Mouse (Mus musculus) neural tube, embryonic 13.5 days (tissue): ENCODE data around the gene Ttll5. TPM values are rescaled to one million over a fixed set of nuclear protein-coding genes. Genes with fewer than 3 reads are reported as not detected.
A peak's percentile ranks its signal among the peaks of the same experiment; 100 is the strongest.

Experiments used
- ATAC-seq: fragments of 200-750 bp; cut with Nextera tagmentation; 2 replicates; pipeline ENCODE4 v1.8.0; 2017; ENCODE audit warnings: low read depth, mild to moderate bottlenecking, moderate TSS enrichment, moderate library complexity
- H3K27ac ChIP-seq: fragments of 300-500 bp; sonication (generic); replicated peaks from 2 replicates; pipeline ENCODE4 v1.5.1; 2015; ENCODE audit warnings: moderate library complexity, mild to moderate bottlenecking, inconsistent platforms
- H3K27me3 ChIP-seq: fragments of 300-500 bp; sonication (generic); 2 replicates; pipeline ENCODE4 v1.6.1; 2015; ENCODE audit warnings: mild to moderate bottlenecking, inconsistent platforms
- H3K36me3 ChIP-seq: fragments of 300-500 bp; sonication (generic); 2 replicates; pipeline ENCODE4 v1.6.1; 2015; ENCODE audit warnings: mild to moderate bottlenecking, inconsistent platforms
- H3K4me1 ChIP-seq: fragments of 300-500 bp; sonication (generic); replicated peaks from 2 replicates; pipeline ENCODE4 v1.6.1; 2015; ENCODE audit warnings: inconsistent platforms
- H3K4me2 ChIP-seq: fragments of 300-500 bp; sonication (generic); 2 replicates; pipeline ENCODE4 v1.6.1; 2015; ENCODE audit warnings: inconsistent platforms, mild to moderate bottlenecking, moderate library complexity
- H3K4me3 ChIP-seq: fragments of 300-500 bp; sonication (generic); 2 replicates; pipeline ENCODE4 v1.5.1; 2015; ENCODE audit warnings: mild to moderate bottlenecking, inconsistent platforms
- H3K9ac ChIP-seq: fragments of 300-500 bp; sonication (generic); 2 replicates; pipeline ENCODE4 v1.6.1; 2015; ENCODE audit warnings: moderate library complexity, mild to moderate bottlenecking, inconsistent platforms
- H3K9me3 ChIP-seq: fragments of 300-500 bp; sonication (generic); 2 replicates; pipeline ENCODE4 v1.6.1; 2016; ENCODE audit warnings: inconsistent platforms
- WGBS: fragments of 180-500 bp; shearing (Covaris S2); methylation state at CpG from one replicate; pipeline ENCODE4 v1.1.7; 2015; 5-methylcytosine and 5-hydroxymethylcytosine counted together
- polyA plus RNA-seq: library from polyadenylated mRNA; unstranded; fragments of >200 nt; fragmentation: Nextera tagmentation; extraction: Ambion mirVana; gene quantifications from 2 replicates; pipeline ENCODE4 v1.2.1, GENCODE M21; 2015

Ttll5 gene
- polyA plus RNA-seq, 1 experiment from 2014 or later = 15.1 TPM

- Histone ChIP-seq H3K36me3 (0 out of 2 replicates have a peak, but pooled peaks cover 9% of the 10 kb centered on the region), H3K27ac (peak overlapping the region; percentile 74), H3K4me1 (peaks cover 19% of the 10 kb centered on the region), H3K4me2 (no peak overlapping the region), H3K4me3 (no peak overlapping the region), H3K9ac (no peak overlapping the region), H3K9me3 (no peaks in the 10 kb centered on the region), H3K27me3 (no peaks in the 10 kb centered on the region)
- 68% methylated on average over 7 of the region's 7 CpGs for WGBS
- 0 out of 2 replicates have a peak, but pooled peaks have one; percentile 32 for ATAC-seq
These were observed 176.7 kb downstream of the Ttll5 start for GRCm38 (mm10) chr12:86001120-86001655.

GRCm38 (mm10) chr12:86004627-86005026 is 180.2 kb downstream of the Ttll5 start:
- H3K4me2 ChIP-seq = no peak overlapping the region
- H3K27me3 ChIP-seq = no peaks in the 10 kb centered on the region
- no peak overlapping the region for H3K9ac ChIP-seq
- no peak for ATAC-seq
- no peak overlapping the region for H3K27ac ChIP-seq
- H3K36me3 ChIP-seq = no peaks in the 10 kb centered on the region
- no peak overlapping the region for H3K4me3 ChIP-seq
- no peaks in the 10 kb centered on the region for H3K9me3 ChIP-seq
- peaks cover 28% of the 10 kb centered on the region for H3K4me1 ChIP-seq
- WGBS = 97% methylated on average over 3 of the region's 3 CpGs

DNA sequence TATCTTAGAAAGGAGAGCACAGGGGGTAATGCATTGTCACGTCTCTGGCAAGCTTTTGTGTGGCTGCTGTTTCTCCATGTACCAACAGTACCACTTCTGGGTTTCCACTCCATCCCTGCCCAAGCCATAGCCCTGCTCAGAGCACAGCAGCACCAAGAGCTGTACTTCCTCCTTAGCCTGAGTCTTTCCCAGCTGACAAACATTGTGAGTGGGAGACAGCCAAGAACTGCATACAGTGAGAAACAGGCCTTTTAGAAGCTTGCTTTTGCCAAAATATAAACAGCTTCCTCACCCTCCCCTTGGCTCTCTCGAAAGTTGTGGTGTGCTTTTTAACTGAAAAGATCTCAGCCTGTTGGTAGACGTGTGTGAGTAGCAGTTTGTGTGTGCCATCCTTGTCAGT is 182.9 kb downstream of the Ttll5 start:
- H3K9ac ChIP-seq = no peak overlapping the region
- no peak overlapping the region for H3K27ac ChIP-seq
- no peak overlapping the region for H3K4me2 ChIP-seq
- H3K9me3 ChIP-seq = no peaks in the 10 kb centered on the region
- H3K4me1 ChIP-seq = peaks cover 9% of the 10 kb centered on the region; the same call in 1 of the 2 replicates
- no peak for ATAC-seq
- WGBS = 78% methylated on average over 3 of the region's 3 CpGs
- H3K4me3 ChIP-seq = no peak overlapping the region
- H3K27me3 ChIP-seq = no peaks in the 10 kb centered on the region
- no peaks in the 10 kb centered on the region for H3K36me3 ChIP-seq

DNA sequence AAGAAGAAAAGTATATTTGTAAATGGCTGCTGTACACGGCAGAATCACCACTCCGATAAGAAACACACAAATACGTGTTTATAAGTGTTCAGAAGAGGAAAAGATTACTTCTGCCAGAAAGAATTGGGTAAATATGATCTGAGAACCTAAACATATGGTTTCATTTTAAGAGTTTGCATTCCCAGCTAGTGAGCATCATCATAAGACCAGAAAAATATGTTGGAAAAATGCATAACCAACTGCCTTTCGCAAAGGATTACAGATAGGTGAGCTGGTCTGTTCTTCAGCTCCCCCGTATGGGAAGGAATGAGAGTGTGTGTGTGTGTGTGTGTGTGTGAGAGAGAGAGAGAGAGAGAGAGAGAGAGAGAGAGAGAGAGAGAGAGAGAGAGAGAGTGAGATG is 186.2 kb downstream of the Ttll5 start:
- Histone ChIP-seq H3K36me3 (no peaks in the 10 kb centered on the region), H3K27ac (no peak overlapping the region), H3K4me2 (no peak overlapping the region), H3K9me3 (no peaks in the 10 kb centered on the region), H3K4me3 (no peak overlapping the region), H3K9ac (no peak overlapping the region), H3K4me1 (peaks cover 9% of the 10 kb centered on the region; the same call in 1 of the 2 replicates), H3K27me3 (no peaks in the 10 kb centered on the region)
- no peak for ATAC-seq
- 89% methylated on average over 5 of the region's 5 CpGs for WGBS

DNA sequence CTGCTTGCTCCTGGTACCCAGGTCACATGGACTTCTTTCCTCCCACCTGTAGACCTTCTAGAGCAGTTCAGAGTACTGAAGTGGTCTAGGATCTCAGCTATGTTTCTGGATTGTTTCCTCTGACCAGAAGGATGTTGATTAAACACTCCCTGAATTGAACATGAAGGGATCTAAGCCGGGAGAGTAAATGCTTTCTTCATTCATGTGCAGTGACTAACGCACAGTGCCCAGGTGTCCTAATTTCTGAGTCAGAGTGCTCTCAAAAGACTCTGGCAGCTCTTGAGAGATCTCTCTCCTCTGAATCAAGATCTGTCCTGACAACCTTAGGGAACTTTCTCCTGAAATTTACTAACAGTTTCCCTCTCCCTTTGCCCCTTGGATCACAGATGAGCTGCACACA is 187.7 kb downstream of the Ttll5 start:
- 91% methylated on average over 2 of the region's 2 CpGs for WGBS
- no peak overlapping the region for H3K4me2 ChIP-seq
- H3K4me3 ChIP-seq = no peak overlapping the region
- no peak for ATAC-seq
- H3K27ac ChIP-seq = no peak overlapping the region
- H3K9me3 ChIP-seq = no peaks in the 10 kb centered on the region
- H3K9ac ChIP-seq = no peak overlapping the region
- no peaks in the 10 kb centered on the region for H3K36me3 ChIP-seq
- H3K4me1 ChIP-seq = peaks cover 9% of the 10 kb centered on the region; the same call in 1 of the 2 replicates
- no peaks in the 10 kb centered on the region for H3K27me3 ChIP-seq

DNA sequence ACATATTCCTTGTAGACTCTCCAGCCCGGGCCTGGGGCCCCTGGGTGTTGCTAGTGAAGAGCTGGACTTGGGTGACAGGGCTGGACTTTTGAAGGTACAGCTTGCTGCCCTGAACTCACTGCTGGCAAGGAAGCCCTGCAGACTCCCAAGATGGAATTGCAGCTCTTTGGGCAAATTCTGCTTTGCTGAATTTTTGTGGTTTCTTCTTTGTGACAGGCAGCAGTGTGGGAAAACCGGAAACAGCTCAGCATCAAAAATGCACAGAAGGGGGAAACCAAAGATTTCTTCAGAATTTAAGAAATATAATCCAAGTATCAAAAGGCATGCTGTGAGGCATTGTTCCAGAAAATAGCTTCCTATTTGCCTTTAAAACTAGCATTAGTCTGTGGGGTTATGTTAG is 189.7 kb downstream of the Ttll5 start:
- Histone ChIP-seq H3K9me3 (no peaks in the 10 kb centered on the region), H3K9ac (no peak overlapping the region), H3K36me3 (no peaks in the 10 kb centered on the region), H3K4me1 (no peaks in the 10 kb centered on the region), H3K4me2 (no peak overlapping the region), H3K4me3 (no peak overlapping the region), H3K27me3 (no peaks in the 10 kb centered on the region), H3K27ac (no peak overlapping the region)
- WGBS = 91% methylated on average over 2 of the region's 2 CpGs
- ATAC-seq = no peak

GRCm38 (mm10) chr12:86014621-86015020 is 190.2 kb downstream of the Ttll5 start:
- Histone ChIP-seq H3K27ac (no peak overlapping the region), H3K9me3 (no peaks in the 10 kb centered on the region), H3K4me3 (no peak overlapping the region), H3K9ac (no peak overlapping the region), H3K36me3 (no peaks in the 10 kb centered on the region), H3K4me2 (no peak overlapping the region), H3K27me3 (no peaks in the 10 kb centered on the region), H3K4me1 (no peaks in the 10 kb centered on the region)
- 89% methylated on average over 3 of the region's 3 CpGs for WGBS
- ATAC-seq = no peak

DNA sequence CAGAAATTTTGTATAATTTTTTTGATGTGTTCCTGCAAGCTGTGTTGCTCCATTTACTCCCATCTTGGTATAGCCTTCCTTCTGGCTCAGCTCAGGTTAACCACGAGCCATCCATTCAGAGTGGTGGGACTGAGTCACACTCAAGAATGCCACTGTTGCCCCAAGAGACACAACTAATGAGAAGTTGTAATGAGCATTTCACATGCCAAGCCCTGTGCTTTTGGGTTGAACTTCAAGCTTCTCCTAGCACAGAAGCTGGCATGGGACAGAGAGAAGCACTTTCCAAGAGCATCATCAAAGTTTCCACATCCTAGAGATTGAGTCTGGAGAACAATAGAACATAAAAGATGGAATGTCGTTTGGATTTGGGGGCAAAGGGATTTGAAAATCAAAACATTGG is 190.7 kb downstream of the Ttll5 start:
- no peak overlapping the region for H3K27ac ChIP-seq
- no peak overlapping the region for H3K4me3 ChIP-seq
- H3K9ac ChIP-seq = no peak overlapping the region
- no peaks in the 10 kb centered on the region for H3K36me3 ChIP-seq
- H3K27me3 ChIP-seq = no peaks in the 10 kb centered on the region
- no peaks in the 10 kb centered on the region for H3K4me1 ChIP-seq
- ATAC-seq = no peak
- no peak overlapping the region for H3K4me2 ChIP-seq
- WGBS = 81% methylated on average over 2 of the region's 2 CpGs
- H3K9me3 ChIP-seq = no peaks in the 10 kb centered on the region

GRCm38 (mm10) chr12:86017360-86017759 is 192.9 kb downstream of the Ttll5 start:
- WGBS = 81% methylated on average over 5 of the region's 5 CpGs
- no peak overlapping the region for H3K27ac ChIP-seq
- no peak overlapping the region for H3K4me2 ChIP-seq
- H3K9me3 ChIP-seq = no peaks in the 10 kb centered on the region
- no peaks in the 10 kb centered on the region for H3K27me3 ChIP-seq
- peaks cover 5% of the 10 kb centered on the region; the same call in 1 of the 2 replicates for H3K4me1 ChIP-seq
- H3K36me3 ChIP-seq = no peaks in the 10 kb centered on the region
- H3K9ac ChIP-seq = no peak overlapping the region
- ATAC-seq = no peak
- H3K4me3 ChIP-seq = no peak overlapping the region

GRCm38 (mm10) chr12:86021583-86021982 is 197.1 kb downstream of the Ttll5 start:
- no peaks in the 10 kb centered on the region for H3K36me3 ChIP-seq
- no peak overlapping the region for H3K4me2 ChIP-seq
- H3K4me3 ChIP-seq = no peak overlapping the region
- no peak overlapping the region for H3K9ac ChIP-seq
- H3K4me1 ChIP-seq = peaks cover 26% of the 10 kb centered on the region
- H3K27me3 ChIP-seq = no peaks in the 10 kb centered on the region
- ATAC-seq = no peak
- no peaks in the 10 kb centered on the region for H3K9me3 ChIP-seq
- 78% methylated on average over 6 of the region's 6 CpGs for WGBS
- no peak overlapping the region for H3K27ac ChIP-seq

GRCm38 (mm10) chr12:86022282-86022984 is 198.0 kb downstream of the Ttll5 start:
- no peak overlapping the region for H3K4me2 ChIP-seq
- no peak overlapping the region for H3K27ac ChIP-seq
- H3K9ac ChIP-seq = no peak overlapping the region
- H3K9me3 ChIP-seq = no peaks in the 10 kb centered on the region
- H3K27me3 ChIP-seq = no peaks in the 10 kb centered on the region
- 61% methylated on average over 9 of the region's 9 CpGs for WGBS
- peaks cover 34% of the 10 kb centered on the region for H3K4me1 ChIP-seq
- H3K36me3 ChIP-seq = no peaks in the 10 kb centered on the region
- no peak for ATAC-seq
- no peak overlapping the region for H3K4me3 ChIP-seq

- Histone ChIP-seq H3K4me3 (no peak overlapping the region), H3K9me3 (no peaks in the 10 kb centered on the region), H3K36me3 (no peaks in the 10 kb centered on the region), H3K27me3 (no peaks in the 10 kb centered on the region), H3K4me1 (peaks cover 35% of the 10 kb centered on the region), H3K27ac (no peak overlapping the region), H3K9ac (no peak overlapping the region), H3K4me2 (no peak overlapping the region)
- ATAC-seq = no peak
- WGBS = 72% methylated on average over 4 of the region's 4 CpGs
These were observed 198.8 kb downstream of the Ttll5 start for GRCm38 (mm10) chr12:86023081-86023871.
